Mouse (Mus musculus) kidney, postnatal 14 days (tissue): ENCODE results near the gene Hspa12b.
"Not testable (repeated sequence)": the region's sequence is repeated elsewhere in the genome, so short reads cannot be mapped to it uniquely, and the experiment has no call there.

Experiments used
- DNase-seq: peaks from one replicate; pipeline ENCODE4 v3.0.0; 2022; ENCODE audit warnings: mixed read lengths

The Hspa12b gene

DNA sequence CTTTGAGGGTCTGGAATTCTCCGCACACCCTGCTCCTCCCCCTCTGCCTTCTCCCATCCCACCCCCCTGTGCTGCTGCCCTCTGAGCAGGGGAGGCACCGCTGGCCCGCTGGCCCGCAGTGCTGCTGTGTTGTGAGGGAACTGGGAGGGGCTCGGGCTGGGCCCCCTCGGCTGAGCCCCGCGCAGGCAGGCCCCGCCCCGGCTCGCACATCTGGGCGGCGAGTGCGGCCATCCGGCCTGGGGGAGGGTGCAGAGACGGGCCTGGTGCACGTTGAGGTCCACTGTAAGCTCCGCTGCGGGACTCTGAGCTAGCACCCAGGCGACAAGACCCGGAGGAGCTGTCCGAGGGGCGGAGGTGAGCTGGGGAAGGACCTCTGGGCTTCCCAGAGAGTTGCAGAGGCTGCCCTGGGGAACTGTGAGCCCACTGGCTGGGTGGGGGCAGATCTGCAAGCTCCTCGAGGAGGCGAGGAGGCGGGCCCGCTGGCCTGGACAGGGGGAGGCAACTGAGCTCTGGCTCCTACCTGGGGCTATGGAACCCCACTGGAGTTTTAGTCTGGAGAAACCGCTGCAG lies at the start of gene Hspa12b:
Hspa12b (plus strand) TSS at position 120 of the 570 bp plus-strand sequence.
- DNase-seq: peak; percentile 79

DNA sequence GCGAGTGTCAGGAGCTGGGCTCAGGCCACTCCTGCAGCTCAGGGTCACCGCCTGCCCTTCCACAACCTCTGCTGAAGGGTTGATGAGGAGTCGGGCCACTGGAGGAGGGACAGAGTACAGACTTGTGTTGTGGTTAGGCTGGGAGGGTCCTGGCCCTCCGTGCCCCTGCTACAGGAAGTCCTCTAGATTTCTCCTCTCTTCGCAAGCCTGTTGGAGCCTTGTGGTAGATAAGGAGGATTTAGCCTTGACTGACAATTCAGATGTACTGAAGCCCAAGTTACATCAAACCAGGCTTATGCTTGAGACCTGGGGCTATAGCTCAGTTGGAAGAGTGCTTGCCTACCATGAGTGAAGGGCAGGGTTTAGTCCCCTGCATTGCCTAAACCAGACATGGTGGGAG lies 46.6 kb upstream of the Hspa12b start:
- DNase-seq: no peak

- peak; percentile 23 for DNase-seq
These were observed 42.9 kb upstream of the Hspa12b start for GRCm38 (mm10) chr2:131084206-131084605.

DNA sequence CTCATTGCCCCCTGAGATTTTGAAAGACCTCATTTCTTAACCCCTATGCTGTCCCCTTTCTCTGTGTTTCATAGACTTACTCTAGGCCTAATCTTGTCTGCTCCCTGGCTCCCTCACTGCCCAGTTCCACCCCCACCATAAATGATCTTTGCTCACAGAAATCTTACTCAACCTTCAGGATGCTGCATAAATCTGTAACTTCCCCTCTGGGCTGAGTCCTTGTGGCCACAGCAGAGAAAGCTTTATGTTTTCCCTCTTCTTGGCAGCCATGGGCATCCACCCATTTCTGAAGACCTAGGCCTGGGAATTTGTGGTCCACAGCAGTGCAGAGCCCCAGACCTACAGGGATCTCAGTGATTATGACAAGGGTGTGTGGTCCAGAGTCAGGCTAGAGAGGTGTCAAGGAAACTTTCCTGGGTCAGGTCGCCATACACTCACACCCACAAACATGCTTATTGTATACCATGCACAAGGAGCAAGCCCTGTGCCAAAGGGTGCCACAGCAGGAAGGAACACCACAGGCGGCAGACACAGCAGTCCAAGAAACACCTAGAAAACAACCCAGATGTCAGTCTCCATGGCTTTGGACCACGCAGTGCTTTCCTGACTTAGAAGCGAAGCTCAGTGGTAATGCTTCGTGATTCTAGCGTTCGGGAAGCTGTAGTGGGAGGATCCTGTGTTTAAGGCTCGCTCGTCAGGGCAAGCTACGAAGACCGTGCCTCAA lies 40.3 kb upstream of the Hspa12b start, which contains the start of gene Siglec1:
Siglec1 (minus strand) TSS at position 99 of the 724 bp plus-strand sequence.
- no peak for DNase-seq

DNA sequence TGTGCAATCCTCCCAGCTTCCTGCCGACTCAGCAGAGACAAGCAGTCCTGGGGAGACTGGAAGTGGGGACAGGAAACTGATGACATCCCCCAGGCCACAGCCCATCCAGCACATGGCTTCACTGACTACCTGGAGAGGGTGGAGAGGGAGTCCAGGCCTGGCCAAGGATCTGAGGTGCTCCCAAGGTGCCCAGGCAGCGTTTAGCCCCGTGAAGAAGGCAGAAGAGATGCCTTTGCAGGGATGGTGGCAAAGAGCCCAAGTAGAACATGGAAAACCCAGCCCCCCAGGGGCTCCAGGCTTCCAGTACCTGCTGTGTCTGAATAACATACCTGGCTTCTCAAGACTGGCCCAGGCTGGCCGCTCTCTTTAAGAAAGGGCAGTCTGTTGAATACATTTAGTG lies 38.5 kb upstream of the Hspa12b start:
- no peak for DNase-seq

- no peak for DNase-seq
These were observed 37.4 kb upstream of the Hspa12b start for GRCm38 (mm10) chr2:131089634-131090033.

DNA sequence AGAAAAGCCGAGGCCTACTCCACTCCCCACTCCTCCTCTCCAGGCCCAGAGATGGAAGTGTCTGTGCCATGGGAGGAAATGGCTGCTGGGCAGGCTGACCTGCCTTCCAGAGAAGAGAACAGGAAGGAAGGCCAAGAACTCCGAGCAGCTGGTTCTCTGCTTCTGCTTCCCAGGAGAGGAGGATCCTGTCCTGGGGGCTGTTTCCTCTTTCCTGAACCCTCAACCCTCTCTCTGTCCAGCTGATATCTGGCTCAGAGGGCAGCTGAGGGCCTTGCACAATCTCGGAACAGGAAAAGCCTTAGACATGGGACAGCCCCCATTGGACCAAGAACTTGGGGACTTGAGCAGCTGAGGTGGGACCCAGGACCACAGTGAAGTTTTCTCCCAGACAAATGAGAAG lies 36.2 kb upstream of the Hspa12b start:
- peak; percentile 30 for DNase-seq

DNA sequence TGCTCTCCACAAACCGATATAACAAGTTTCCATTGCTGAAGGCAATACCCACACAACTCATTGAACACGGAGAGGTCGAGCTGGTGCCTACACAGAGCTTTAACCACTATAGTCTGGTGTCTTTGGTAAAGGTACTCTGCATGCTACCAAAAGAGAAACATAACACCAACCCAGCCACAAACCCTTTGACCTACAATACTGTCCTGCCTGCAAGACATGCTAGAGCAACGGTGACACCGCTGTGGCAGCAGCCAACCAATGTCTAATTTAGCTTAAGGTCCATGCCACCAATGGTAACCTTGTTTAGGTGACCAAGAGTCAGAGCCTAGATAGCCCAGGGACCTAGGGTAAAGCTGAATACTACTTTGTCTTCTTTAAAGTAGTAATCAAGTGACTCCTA lies 33.5 kb upstream of the Hspa12b start:
- DNase-seq: no peak

- DNase-seq: peak; percentile 83
These were observed 32.3 kb upstream of the Hspa12b start for GRCm38 (mm10) chr2:131094823-131095222.

DNA sequence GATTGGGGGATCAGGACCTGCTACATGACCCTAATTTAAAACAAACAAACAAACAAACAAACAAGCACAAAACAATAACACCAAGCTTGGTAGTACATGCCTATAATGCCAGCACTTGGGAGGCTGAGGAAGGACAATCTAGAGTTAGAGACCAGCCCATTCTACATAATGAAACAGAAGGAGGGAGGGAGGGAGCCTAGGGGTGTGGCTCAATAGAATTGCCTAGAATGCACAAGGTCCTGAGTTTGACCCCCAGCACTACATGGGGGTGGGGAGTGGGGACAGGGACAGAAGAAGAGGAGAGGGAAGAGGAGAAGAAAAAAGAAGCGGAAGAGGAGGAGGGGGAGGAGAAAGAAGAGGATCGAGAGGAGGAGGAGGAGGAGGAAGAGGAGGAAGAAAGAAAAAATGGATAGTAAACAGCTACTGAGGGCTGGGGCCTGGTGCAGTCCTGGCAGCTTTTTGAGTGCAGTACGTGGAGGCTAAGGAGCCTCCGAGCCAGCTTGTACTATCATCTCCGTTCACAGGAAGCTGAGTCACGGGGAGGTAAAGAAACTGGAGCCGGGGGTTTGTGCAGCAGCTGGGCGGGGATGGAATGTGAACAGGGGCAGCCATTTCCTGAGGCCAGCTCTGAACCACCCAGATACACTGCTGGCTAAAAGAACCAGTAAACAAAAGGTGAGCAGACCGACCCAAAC lies 30.8 kb upstream of the Hspa12b start:
- DNase-seq: peak; percentile 75

GRCm38 (mm10) chr2:131097087-131097486 lies 30.0 kb upstream of the Hspa12b start:
- DNase-seq: no peak

- DNase-seq: no peak
These were observed 25.6 kb upstream of the Hspa12b start for GRCm38 (mm10) chr2:131101530-131101929.

- DNase-seq: no peak
These were observed 23.1 kb upstream of the Hspa12b start for GRCm38 (mm10) chr2:131104021-131104420.

DNA sequence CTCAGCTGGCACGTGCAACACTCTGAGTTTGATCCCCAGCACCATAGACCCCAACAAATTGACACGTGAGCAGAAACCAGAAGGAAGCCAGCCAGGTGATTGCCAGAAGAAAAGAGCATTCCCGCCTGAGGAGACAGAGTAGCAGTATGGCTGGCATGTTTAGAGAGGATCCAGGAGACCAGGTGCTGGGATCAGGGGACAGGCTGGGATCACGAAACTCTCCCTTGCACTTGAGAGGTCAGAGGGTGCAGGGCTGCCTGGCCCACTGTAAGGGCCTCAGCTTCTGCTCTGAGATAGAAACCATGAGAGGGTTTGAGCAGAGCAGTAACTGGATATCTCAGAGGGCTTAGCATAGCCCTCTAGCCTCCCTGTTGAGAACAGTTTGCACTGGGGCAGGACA lies 22.0 kb upstream of the Hspa12b start:
- DNase-seq: not testable (repeated sequence)

DNA sequence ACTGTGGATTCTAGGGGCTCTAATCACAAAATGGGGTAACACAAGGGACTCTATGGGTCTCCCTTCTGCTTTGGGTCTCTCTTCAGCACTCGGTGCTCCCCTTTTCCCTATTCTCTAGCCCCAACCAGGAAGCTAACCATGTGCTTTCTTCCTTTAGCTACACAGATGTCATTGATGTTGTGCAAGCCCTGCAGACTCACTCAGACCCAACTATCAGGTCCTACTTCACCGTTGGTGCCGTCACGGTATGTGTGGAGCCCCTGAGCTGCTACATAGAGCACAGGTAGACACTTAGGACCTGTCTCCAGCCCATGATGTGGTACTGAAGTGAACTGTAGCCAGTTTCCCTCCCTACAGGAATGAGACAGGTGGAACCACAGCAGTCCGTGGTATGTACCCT lies 21.1 kb upstream of the Hspa12b start:
- no peak for DNase-seq

GRCm38 (mm10) chr2:131118968-131119574 lies 8.0 kb upstream of the Hspa12b start:
- no peak for DNase-seq

- peak; percentile 54 for DNase-seq
These were observed 2.9 kb upstream of the Hspa12b start for GRCm38 (mm10) chr2:131124166-131124565.

- DNase-seq: no peak
These were observed 1.7 kb upstream of the Hspa12b start for GRCm38 (mm10) chr2:131125157-131125963.

DNA sequence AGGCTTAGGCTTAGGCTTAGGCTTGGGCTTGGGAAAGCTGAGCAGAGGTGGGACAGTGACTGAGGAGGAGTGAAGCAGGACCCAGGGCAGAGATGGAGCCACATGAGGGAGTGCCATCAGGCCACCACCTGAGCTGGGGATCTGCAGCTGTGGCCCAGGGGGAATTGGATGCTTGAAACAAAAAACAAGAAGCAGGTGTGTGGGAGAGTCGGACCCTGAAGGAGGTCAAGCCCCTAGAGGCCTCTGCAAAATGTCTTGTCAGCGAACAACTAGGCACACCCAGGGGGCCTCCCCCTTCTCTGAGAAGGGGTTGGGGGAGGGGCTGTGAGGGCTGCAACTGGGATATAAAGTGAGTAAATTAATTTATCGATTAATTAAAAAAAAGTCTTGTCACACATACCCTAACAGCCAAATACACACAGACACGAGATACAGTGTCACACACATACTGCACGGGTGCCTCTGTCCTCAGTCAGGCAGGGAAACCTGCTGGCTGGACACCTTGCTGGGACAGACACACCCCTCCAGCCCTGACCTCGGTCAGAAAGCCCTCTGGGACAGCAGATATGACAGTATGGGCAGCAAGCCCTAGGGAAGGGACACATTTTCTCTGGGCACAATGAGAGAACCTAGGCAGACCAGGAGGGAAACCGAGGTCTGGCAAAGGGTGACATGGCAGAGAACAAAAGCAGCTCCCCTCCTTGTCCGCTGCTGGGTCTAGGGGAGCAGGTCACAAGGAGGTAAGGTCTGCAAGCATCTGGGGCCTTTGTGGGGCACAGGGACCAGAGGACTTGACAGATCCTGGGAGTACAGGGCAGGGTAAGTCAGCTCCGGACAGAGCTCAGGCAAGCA lies 890 bp upstream of the Hspa12b start:
- no peak for DNase-seq

GRCm38 (mm10) chr2:131128211-131128610 lies 1.1 kb downstream of the Hspa12b start:
- no peak for DNase-seq

DNA sequence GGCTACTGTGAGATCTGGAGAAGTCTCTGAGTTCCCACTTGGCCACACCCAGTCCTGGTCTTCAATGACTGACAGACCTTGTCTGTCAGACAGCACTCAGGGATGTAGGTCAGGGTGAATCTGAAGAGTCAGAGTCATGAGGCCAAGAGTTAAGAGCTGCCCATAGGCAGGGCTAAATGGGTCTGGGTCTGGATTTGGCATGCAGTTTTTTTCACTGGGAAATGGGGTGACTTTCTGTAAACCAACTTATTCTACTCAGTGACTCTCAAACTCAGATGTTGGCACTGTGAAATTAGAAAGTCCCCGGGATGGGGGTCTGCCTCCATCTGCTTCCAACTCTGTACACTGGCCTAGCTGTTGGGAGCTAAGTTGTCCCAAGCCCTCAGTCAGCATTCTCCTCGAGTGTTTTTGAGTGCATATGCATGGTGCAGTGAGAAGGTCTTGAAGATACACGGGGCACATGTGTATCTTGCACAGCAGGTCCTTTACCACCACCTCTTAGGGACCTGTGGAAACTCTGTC lies 1.6 kb downstream of the Hspa12b start:
- DNase-seq: no peak
